Mouse (Mus musculus) spleen, postnatal 14 days (tissue): ENCODE measurements around the gene Gm10488.
"Not testable (repeated sequence)": the region's sequence is repeated elsewhere in the genome, so short reads cannot be mapped to it uniquely, and the experiment has no call there.

Experiments
- DNase-seq, 2 experiments: peaks; one replicate each; pipeline ENCODE4 v3.0.0; 2021 to 2022; ENCODE audit warnings: low spot score in 2 of 2

Gene Gm10488

DNA sequence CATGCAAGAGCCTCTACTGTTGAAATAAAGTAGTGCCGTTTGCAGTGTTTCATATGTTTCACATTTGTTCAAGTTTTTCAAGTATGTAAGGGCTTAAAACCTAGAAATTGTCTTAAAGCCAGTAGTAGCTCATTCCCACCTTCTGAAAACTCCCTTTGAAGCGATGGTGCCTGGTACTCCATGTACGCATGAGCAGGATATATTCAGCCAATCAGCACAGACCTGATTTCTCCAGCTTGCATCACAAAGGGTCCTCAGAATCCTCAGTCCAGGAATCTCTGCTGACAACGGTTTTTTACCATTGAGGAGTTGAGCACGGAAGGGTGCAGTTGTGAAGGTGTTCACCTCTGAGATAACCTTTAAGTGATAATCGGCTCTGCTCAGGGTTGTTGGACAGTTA lies at the start of gene Gm10488:
Gene Gm10488 (plus strand): TSS at position 301 of the 400 bp plus-strand sequence.
- not testable (repeated sequence) for DNase-seq
